Mouse (Mus musculus) activated CD4-positive, CD25-positive, alpha-beta regulatory T cell, adult 4 months (primary cell): Measurements from ENCODE around the gene Eif2b3. TPM values are rescaled to one million over a fixed set of nuclear protein-coding genes. Genes with fewer than 3 reads are reported as not detected.
A peak's percentile ranks its signal among the peaks of the same experiment; 100 is the strongest.

ENCODE experiments used
- ATAC-seq: one replicate; pipeline ENCODE4 v1.8.0; 2017
- polyA plus RNA-seq, 2 experiments: library from polyadenylated mRNA; unstranded; fragments of 100-300 nt; shearing (Covaris generic); gene quantifications; one replicate each; pipeline ENCODE4 v1.2.1; 2017

Gene Eif2b3
- polyA plus RNA-seq: 10 to 100 TPM; 28.4 to 29.5 TPM

DNA sequence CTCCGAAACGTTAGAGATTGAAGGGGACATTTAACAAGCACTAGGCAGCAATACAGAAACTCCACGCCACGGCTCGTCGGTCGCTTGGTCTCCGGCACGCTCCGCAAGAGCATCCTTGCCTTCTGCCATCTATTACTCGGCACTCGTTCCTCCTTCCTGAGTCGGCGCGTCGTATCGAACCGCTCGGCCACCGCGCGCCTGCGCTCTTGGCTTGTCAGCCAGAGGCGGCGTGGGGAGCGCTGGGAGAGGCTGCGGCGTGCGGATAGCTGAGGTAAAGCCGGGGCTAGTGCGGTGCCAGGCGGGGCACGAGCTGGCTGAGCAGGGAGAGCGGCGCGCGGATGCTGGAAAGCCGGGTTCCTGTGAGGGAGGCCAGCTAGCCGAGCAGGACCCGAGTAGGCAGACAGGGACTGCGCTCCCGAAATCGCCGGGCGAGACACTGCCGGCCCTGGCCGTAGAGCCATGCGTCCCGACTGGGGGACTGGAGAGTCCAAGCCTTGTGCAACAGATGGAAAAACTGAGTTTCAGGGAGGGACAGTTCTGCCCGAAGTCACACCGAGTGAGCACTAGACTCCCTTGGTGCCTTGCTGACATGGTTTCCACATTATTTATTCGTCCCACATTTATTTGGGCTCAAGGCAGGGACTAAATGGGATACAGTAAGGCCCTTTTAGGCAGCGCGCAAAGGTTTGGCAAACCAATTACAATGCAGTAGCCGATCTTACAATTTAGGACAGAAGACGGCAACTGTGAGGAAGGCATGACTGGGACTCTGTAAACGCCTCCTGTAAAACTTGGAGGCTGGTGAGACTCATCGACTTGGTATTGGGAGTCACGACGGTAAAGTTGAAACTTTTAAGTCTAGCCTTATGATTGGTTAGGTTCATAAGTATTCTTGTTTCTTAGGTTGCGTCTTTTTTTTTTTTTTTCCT, at the start of gene Eif2b3:
TSS of gene Eif2b3 (plus strand) at position 197 of the 929 bp plus-strand sequence.
- ATAC-seq: peak; percentile 97

DNA sequence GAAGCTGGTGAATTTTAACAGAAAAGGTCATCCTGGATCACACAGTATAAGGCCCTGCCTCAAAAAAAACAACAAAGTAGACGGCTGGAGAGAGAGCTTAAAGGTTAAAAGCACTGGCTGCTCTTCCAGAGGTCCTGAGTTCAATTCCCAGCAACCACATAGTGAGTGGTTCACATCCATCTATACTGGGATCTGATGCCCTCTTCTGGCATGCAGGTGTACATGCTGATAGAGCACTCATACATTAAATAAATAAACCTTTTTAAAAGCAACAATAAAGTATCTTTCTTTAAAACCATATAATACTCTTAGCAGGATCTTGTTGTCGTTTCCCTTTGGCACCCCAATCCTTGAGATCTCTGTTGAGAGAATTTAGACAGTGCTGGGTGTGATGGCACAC, 42.7 kb upstream of the Eif2b3 start:
- no peak for ATAC-seq

DNA sequence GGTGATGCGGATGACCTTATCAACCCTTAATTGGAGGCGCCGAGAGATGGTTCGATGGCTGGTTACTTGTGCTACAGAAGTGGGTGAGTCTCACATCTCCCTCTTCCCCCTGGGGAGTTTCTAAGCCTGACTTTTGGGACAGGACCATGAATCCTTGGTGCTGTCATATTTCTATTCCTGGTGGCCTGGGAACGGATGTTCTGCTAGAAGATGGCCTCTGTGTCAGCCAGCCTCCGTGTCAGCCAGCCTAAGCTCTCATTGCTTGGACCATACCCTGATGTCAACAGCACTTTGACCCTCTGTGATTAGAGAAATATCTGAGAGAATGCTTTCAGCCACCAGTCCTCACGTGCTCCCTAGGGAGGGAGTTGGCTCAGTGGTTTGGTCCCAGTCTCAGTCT, 33.5 kb upstream of the Eif2b3 start:
- ATAC-seq: no peak

DNA sequence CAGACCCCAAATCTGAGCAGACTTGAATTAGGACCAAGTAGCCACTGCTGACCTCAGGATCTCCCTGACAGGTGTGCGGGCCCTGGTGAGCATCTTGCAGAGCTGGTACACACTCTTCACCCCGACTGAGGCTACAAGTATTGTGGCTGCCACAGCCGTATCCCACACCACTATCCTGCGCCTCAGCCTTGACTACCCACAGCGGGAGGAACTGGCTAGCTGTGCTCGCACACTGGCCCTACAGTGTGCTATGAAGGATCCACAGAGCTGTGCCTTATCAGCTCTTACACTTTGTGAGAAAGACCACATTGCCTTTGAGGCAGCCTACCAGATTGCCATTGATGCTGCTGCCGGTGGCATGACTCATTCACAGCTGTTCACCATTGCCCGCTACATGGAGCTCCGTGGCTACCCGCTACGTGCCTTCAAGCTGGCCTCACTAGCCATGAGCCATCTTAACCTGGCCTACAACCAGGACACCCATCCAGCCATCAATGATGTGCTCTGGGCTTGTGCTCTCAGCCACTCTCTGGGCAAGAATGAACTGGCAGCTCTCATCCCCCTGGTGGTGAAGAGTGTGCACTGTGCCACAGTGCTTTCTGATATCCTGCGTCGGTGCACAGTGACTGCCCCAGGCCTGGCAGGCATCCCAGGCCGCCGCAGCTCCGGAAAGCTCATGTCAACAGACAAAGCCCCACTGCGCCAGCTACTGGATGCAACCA, 32.6 kb upstream of the Eif2b3 start:
- peak; percentile 75 for ATAC-seq

DNA sequence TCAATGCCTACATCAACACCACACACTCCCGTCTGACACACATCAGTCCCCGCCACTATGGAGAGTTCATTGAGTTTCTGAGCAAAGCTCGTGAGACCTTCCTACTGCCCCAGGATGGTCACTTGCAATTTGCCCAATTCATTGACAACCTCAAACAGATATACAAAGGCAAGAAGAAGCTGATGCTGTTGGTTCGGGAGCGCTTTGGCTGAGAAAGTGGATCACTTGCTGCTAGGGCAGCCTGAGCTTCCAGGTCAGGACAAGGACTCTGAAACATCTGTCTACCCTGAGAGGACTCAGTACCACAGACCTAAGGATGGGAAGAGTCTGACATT, 32.1 kb upstream of the Eif2b3 start:
- ATAC-seq: no peak

DNA sequence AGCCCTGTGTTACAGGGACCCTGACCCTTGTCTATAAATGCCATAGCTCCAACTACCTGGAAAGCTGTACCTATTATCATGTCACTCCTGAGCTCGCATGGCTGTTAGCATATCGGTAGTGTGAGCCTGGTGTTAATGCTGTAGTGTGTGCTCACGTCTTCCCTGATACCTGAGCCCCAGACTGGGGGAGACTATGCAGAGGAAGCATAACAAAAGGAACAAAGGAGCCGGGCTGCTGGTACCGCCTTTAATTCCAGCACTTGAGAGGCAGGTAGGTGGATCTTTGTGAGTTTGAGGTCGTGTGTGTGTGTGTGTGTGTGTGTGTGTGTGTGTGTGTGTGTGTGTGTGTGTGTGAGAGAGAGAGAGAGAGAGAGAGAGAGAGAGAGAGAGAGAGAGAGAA, 29.5 kb upstream of the Eif2b3 start:
- no peak for ATAC-seq

DNA sequence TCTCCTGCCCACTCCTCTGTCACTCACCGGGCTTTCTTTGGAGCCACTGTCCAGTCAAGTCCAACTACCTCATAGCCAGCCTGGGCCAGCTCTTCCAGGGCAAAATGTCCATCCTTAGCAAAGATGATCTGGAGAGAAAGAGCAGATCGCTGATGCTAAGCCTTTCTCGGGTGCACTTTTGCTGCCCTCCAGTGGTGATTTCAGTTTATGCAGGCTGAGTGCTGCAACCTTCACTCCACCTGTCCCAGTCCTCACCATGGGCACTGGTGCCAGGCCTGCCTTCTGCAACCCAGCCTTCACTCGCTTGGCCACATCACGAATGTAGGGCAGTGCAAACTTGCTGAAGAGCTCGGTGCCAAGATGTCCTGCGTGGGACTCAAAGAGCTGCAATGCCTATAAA, 27.8 kb upstream of the Eif2b3 start:
- peak; percentile 30 for ATAC-seq

DNA sequence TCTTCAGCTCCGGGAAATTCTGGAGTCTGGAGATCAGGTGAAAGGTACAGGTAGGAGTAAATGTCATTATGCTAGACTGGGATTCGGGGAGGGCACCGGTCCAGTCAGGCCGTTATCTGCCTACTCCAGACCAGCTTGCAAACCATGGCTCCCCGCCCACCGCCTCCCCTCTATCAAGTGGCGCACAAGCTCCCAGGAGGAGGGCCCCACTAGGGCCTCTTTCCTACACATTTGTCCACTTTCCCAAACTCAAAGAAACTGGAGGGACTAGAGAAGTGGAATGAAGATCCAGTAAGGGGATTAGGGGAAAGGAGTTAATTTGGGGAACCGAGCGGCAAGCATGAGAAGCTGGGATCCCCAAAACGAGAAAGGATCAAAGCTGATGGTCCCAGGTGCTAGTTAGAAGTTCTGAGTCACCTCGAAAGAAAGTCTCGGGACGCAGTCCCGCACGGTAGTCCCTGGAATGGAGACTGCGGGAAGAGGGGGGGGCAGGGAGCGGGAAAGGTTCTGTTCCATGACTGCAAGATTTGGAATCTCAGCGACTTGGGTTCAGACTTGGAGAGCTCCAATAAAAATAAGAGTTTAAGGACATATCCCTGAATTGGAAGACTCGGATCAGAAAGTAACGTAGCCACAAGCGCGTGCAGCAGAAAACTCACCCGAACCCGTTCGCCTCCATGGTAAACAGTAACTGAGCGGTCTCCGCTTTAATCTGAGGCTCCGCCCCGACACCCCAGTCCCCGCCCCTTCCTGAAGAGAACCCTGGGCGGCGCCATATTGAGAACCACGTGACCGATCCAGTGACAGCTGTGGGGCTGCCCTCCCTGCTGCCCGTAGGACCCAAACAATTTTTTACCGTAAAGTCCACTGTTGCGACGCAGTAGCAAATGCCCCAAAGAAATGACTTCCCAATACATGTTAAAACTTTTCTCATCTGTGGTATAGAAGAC, 25.3 kb upstream of the Eif2b3 start, which contains the start of gene Urod:
TSS of gene Urod (minus strand) at position 742 of the 950 bp plus-strand sequence.
- peak; percentile 88 for ATAC-seq

DNA sequence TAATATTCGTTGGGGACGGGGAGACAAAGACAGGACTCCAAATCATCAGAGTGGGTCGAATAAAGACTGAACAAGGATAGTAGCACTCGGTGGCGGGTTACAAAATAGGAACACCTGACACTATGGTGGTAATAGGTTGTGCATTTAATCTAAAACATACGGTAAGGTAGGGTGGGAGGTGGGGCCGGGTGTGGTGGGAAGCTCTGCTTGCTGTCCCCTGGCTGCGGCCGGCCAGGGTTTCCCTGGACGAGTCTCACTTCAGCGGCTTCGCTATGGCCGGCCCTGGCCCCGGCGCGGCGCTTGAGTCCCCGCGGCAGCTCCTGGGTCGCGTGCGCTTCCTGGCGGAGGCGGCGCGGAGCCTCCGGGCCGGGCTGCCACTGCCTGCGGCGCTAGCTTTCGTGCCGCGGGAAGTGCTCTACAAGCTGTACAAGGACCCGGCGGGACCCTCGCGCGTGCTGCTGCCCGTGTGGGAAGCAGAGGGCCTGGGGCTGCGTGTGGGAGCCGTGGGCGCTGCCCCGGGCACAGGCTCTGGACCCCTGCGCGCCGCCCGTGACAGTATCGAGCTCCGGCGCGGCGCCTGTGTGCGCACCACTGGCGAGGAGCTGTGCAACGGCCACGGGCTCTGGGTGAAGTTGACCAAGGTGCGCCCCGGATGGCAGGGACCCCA, 23.9 kb upstream of the Eif2b3 start, which contains the start of gene Hectd3:
TSS of gene Hectd3 (plus strand) at position 187 of the 667 bp plus-strand sequence.
- peak; percentile 42 for ATAC-seq

DNA sequence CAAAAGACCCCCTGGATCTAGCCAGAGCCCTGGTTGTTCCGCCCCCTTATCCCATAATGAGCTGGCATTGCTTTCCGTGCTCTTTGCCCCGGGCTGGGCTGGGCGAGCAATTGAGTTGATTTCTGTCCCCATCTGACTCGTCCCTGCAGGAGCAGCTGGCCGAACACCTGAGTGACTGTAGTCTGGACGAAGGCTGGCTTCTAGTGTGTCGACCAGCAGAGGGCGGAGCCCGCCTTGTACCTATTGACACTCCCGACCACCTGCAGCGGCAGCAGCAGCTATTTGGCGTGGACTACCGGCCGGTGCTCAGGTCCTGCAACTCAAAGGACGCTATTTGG, 23.4 kb upstream of the Eif2b3 start:
- no peak for ATAC-seq

DNA sequence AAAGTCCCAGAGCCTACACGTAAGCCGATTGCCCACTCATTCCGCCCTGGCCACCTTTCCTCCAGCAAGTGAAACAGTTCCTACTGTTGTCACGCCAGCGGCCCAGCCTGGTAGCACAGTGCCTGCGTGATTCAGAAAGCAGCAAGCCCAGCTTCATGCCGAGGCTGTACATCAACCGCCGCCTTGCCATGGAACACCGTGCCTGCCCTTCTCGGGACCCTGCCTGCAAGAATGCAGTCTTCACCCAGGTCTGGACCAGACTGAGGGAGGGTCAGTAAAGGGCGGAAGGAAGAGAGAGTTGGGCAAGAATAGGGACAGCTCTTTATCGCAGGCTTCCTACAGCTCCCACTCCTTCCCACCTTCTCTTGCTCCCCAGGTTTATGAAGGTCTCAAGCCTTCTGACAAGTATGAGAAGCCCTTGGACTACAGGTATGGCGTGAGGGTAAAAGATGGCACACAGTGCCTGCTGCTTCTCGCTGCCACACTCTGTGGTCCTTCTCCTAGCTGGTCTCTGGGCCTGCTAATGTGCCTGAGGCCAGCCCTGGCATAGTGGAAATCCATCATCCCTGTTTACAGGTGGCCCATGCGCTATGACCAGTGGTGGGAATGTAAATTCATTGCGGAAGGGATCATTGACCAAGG, 19.6 kb upstream of the Eif2b3 start:
- ATAC-seq: no peak

DNA sequence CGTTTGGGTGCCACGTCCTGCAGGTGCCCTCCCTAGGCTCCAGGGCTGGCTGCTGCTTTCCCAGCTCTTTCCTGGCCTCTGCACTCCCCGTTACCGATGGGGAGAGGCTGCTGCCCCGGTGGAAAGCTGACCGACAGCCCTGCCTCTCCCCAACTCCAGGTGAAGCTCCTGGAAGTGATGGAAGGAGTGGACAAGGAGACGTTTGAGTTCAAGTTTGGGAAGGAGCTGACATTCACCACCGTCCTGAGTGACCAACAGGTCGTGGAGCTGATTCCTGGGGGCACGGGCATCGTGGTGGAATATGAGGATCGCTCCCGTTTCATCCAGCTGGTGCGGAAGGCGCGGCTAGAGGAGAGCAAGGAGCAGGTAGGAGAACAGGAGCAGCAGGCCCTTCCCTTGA, 17.2 kb upstream of the Eif2b3 start:
- no peak for ATAC-seq

DNA sequence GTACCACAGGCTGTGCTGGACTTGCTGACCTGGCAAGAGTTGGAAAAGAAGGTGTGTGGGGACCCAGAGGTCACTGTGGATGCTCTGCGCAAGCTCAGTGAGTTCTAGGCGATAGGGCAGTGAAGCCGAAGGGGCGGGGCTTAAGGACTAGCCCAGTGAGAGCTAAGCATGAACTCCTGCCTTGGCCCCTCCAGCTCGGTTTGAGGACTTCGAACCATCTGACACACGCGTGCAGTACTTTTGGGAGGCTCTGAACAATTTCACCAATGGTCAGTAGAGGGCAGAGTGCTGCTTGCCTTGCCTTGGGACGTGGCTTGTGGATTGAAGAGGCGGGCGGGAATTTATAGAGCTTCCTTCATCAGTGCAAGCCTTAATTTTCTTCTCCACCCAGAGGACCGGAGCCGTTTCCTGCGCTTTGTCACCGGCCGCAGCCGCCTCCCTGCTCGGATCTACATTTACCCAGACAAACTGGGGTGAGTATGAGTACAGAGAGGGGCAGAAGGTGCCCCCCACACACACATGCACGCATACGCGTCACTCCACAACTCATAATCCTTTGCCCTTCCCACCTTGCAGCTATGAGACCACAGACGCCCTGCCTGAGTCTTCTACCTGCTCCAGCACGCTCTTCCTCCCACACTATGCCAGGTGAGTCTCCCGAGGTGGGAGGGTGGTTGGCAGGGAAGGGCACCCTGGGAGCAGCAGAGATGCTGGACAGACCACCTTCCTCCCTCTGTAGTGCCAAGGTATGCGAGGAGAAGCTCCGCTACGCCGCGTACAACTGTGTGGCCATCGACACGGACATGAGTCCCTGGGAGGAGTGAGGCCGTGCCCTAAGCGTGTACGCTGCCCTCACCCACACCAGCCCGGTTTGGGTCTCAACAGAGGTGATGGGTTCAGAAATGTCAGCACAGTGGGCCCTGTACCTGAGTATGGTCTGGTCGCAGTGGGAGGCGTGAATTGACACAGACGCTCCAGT, 16.4 kb upstream of the Eif2b3 start:
- ATAC-seq: no peak

DNA sequence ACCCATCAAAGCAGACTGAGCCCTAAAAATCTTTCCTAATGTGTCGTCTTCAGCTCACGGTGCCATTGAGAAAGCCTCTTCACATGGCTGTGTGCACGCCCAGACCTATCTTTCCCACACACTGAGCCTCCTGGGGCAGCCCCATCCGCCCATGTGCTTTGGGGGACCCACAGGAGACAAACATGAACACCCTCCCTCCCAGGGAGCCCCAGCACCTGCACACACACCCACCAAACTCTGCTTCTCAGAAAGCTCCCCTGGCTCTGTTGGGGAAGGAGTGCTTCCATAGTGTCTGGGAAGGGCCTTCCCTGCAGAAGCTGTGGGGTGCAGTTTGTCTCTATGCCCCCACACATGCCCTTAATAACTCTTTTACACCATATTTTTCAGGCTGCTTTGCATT, 14.6 kb upstream of the Eif2b3 start:
- ATAC-seq: no peak

DNA sequence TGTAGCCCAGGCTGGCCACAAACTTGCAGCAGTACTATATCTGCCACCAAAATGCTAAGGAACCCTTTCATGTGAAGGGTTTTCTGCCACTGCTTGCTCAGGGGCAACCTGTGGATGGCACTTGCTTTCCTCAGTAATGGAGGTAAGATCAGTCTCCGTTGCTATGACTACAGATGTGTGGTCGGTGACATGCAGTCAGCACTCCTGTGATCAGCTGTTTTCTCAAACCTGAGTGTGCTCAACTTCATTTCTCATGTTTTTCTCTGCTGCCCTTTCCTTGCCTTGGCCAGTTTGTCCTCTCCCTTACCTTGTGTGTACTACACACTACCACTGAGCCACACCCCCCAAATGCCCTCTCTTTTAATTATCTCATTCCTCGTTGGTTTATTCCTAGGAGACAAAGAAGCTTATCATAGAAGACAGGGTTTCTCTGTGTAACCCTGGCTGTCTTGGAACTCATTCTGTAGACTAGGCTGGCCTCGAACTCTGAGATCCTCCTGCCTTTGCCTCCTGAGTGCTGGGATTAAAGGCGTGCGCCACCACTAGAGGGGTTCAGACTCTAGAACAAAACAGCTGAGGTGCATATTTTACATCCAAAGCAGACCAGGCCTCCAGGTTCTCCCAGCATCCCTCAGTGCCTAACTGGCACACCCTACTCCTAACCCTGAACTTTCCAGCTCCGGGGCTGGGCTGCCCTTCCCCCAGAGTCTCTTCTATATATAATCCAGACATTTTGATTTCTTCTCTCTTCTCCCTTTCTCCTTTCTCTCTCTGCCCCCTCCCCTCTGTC, 13.4 kb upstream of the Eif2b3 start:
- no peak for ATAC-seq

DNA sequence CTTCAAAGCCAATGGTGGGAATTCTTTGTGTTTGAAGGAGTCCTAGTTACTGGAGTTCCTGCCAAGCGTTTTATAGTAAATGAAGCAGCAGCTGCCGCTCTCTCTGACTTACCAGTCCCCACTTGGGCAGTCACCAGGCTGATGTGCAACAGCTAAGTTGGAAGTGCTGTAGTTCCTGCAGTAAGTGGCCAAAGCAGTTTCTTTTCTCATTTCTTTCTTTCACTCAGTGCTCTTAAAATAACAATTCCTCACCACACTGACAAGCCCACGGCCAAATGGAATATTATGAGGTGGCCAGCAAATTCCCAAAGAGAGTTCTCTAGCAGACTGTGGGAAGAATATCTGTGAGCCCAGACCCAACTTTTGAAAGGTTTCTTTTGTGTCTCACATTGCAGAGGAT, 12.1 kb upstream of the Eif2b3 start:
- no peak for ATAC-seq

DNA sequence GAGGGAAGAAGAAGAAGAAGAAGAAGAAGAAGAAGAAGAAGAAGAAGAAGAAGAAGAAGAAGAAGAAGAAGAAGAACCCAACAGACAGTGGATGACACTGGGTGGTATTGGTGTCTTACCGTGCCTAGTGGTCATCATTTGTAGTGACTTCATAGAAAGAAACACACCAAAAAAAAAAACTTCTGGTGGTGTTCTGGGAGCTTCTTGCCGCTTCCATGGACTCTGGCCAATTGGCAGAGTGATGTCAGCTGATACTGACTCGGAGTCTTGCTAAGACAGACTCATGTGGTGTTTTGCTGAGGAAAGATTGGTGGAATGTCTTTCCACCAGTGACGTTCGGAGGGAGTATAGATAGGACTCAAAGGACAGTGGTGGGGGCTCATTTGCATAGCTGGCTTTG, 9.0 kb upstream of the Eif2b3 start:
- ATAC-seq: no peak

DNA sequence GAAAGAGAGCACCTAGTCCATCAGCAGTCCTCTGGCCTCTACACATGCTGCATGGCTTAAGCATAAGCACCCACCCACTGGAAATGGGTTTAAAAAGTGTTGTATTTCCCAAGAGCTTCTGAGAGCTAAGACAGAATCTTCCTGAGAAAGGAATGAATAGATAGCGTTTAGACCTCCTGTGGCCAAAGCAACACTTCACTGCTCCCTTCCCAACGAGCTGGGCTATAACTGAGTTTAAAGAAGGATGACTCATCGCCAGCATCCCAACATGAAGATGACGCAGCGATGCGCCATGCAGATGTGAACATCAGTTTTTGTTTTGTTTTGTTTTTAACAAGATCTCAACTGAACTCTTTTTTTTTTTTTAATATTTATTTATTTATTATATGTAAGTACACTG, 5.6 kb upstream of the Eif2b3 start:
- ATAC-seq: no peak

DNA sequence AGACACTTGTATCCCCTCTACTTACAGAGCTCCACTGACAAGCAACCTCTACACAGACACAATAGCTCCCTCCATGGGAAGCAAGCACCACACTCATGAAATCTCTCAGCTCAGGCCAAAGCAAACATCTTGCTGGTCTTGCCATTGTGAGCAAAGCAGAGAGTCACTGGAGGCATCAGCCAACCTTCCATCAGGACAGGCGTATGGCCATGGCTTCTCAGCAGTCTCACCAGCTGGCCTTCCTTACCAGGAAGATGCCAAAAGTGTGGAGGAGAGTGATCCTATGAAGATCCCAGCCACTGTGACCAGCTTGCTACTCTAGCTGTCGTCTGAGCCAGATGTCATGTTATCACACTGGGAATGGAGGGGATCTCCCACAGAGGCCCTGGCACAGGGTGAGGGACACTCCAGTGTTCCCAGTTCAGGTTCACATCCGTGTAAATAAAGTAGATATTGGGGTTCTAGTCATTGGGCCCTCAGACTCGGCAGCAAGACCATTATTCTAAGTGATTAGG, 4.2 kb upstream of the Eif2b3 start:
- no peak for ATAC-seq
